In genomic region chr10:81168087-81168431, GRCm38 (mm10) we compare ENCODE assay signal across 1 mouse cellular context.
TF ChIP-seq lines count a peak whose summit lies in the region.

No protein-coding gene starts in this region.

TF ChIP-seq in CH12.LX, 34 proteins besides CTCF, POLR2A, EP300 and RAD21 (continued from another document):
- TF ChIP-seq POLR2AphosphoS2 (IDR thresholded peaks at IDR 0.05; ENCODE audit: low read depth, low read length), result no peak
- TF ChIP-seq BHLHE40 (IDR thresholded peaks at IDR 0.05; ENCODE audit: low read depth, low read length), result no peak
- no peak for TF ChIP-seq E2F4 (IDR thresholded peaks at IDR 0.05; ENCODE audit: insufficient replicate concordance, low read depth, low read length)
- no peak for TF ChIP-seq TCF12 (IDR thresholded peaks at IDR 0.05; ENCODE audit: low read depth, low read length)
- no peak for TF ChIP-seq ZC3H11A (IDR thresholded peaks at IDR 0.05; ENCODE audit: low read depth, low read length)
- no peak for TF ChIP-seq MYC (IDR thresholded peaks at IDR 0.05; ENCODE audit: low read depth, low read length)
